Mouse (Mus musculus) layer of hippocampus, postnatal 36 days (tissue): ENCODE measurements around the gene Fryl. TPM values are rescaled to one million over a fixed set of nuclear protein-coding genes. Genes with fewer than 3 reads are reported as not detected.

Source experiments
- DNase-seq, 2 experiments: peaks; one replicate each; pipeline ENCODE4 v3.0.0; 2022
- total RNA-seq, 2 experiments: library from RNA; stranded (reverse); gene quantifications; 2 replicates each; pipeline ENCODE4 v1.2.3; 2021

Fryl gene
- total RNA-seq, 2 experiments from 2014 or later, result 63.9 to 77.7 TPM

GRCm38 (mm10) chr5:73219716-73220115 lies 36.7 kb downstream of the Fryl start:
- no peak for DNase-seq

- DNase-seq, result no peak
Observed at GRCm38 (mm10) chr5:73218065-73218464, 38.4 kb downstream of the Fryl start.

- DNase-seq, result no peak
Observed at GRCm38 (mm10) chr5:73217116-73217515, 39.3 kb downstream of the Fryl start.

- DNase-seq, result no peak
Observed at GRCm38 (mm10) chr5:73216014-73216413, 40.4 kb downstream of the Fryl start.

- no peak for DNase-seq
Observed at GRCm38 (mm10) chr5:73212446-73212845, 44.0 kb downstream of the Fryl start.

GRCm38 (mm10) chr5:73211961-73212360 lies 44.5 kb downstream of the Fryl start:
- no peak for DNase-seq

GRCm38 (mm10) chr5:73210971-73211315 lies 45.5 kb downstream of the Fryl start:
- no peak for DNase-seq

GRCm38 (mm10) chr5:73210127-73210970 lies 46.1 kb downstream of the Fryl start:
- no peak for DNase-seq

GRCm38 (mm10) chr5:73209201-73210096 lies 47.0 kb downstream of the Fryl start:
- no peak for DNase-seq

- DNase-seq, result no peak
Observed at GRCm38 (mm10) chr5:73208645-73209044, 47.8 kb downstream of the Fryl start.

- DNase-seq, result no peak
Observed at GRCm38 (mm10) chr5:73206722-73207121, 49.7 kb downstream of the Fryl start.

GRCm38 (mm10) chr5:73205996-73206629 lies 50.3 kb downstream of the Fryl start:
- DNase-seq, result peak in 1 of 2 experiments; percentile 12

- no peak for DNase-seq
Observed at GRCm38 (mm10) chr5:73205050-73205449, 51.4 kb downstream of the Fryl start.

- DNase-seq, result no peak
Observed at GRCm38 (mm10) chr5:73202498-73202897, 53.9 kb downstream of the Fryl start.

GRCm38 (mm10) chr5:73202077-73202476 lies 54.3 kb downstream of the Fryl start:
- DNase-seq, result no peak

- no peak for DNase-seq
Observed at GRCm38 (mm10) chr5:73200387-73201384, 55.7 kb downstream of the Fryl start.

GRCm38 (mm10) chr5:73199586-73199985 lies 56.8 kb downstream of the Fryl start:
- no peak for DNase-seq

GRCm38 (mm10) chr5:73198690-73199089 lies 57.7 kb downstream of the Fryl start:
- no peak for DNase-seq

- no peak for DNase-seq
Observed at GRCm38 (mm10) chr5:73197796-73198195, 58.6 kb downstream of the Fryl start.

GRCm38 (mm10) chr5:73194740-73195139 lies 61.7 kb downstream of the Fryl start:
- DNase-seq, result no peak

GRCm38 (mm10) chr5:73194083-73194570 lies 62.3 kb downstream of the Fryl start:
- no peak for DNase-seq
